Mouse (Mus musculus) lung, postnatal 0 days (tissue): Measurements from ENCODE around the gene Uxt.
A peak's percentile ranks its signal among the peaks of the same experiment; 100 is the strongest.

Experiments used
- CTCF ChIP-seq: IDR thresholded peaks from 2 replicates; pipeline ENCODE4 v1.5.1; 2016; ENCODE audit warnings: antibody characterized with exemption, mild to moderate bottlenecking
- EP300 ChIP-seq: IDR thresholded peaks from 2 replicates; pipeline ENCODE4 v1.6.1; 2016; ENCODE audit warnings: antibody characterized with exemption, mild to moderate bottlenecking, control low read depth

DNA sequence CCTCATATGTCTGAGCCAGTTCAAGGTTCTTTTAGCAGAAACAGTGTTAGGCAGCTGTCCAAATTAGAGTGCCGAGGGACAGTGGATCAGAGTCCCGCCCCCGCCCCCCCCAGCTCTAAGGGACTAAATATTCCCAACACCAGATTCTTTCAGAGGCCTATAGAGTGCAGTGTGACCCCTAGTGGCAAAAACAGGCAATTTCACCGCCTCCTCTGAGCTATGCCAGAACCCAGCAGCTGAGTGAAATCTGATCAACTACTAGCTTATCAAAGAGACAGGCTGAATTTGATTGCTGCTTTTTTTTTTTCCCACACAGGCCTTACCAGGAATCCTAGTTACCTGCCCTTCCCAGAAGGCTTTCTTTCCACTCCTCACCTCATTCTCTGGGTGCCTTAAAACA lies 15.8 kb downstream of the Uxt start:
- TF ChIP-seq CTCF: peak; percentile 65
- TF ChIP-seq EP300: no peak
